Mouse (Mus musculus) thymus, adult 2 months (tissue): ENCODE results near the gene Dusp1. TPM values are rescaled to one million over a fixed set of nuclear protein-coding genes. Genes with fewer than 3 reads are reported as not detected.

Experiments
- DNase-seq: peaks from one replicate; pipeline ENCODE4 v3.0.0; 2021
- H3K27ac ChIP-seq: fragments of 200-500 bp; 2 replicates; pipeline ENCODE4 v1.5.1; 2012; ENCODE audit warnings: low read length, control low read depth; ENCODE audit not compliant: control insufficient read depth, insufficient read depth
- H3K27me3 ChIP-seq: fragments of 200-500 bp; 2 replicates; pipeline ENCODE4 v1.6.1; 2012; ENCODE audit warnings: mild to moderate bottlenecking, low read length, moderate library complexity, mixed read lengths; ENCODE audit not compliant: control insufficient read depth, insufficient read depth
- H3K36me3 ChIP-seq: fragments of 200-500 bp; 2 replicates; pipeline ENCODE4 v1.6.1; 2012; ENCODE audit warnings: mild to moderate bottlenecking, low read length, moderate library complexity; ENCODE audit not compliant: control insufficient read depth, insufficient read depth
- H3K4me1 ChIP-seq: fragments of 200-500 bp; replicated peaks from 2 replicates; pipeline ENCODE4 v1.6.1; 2012; ENCODE audit warnings: low read length; ENCODE audit not compliant: control insufficient read depth, insufficient read depth
- H3K4me3 ChIP-seq: fragments of 200-500 bp; 2 replicates; pipeline ENCODE4 v1.5.1; 2012; ENCODE audit warnings: mild to moderate bottlenecking, low read length, control low read depth, moderate library complexity; ENCODE audit not compliant: control insufficient read depth, insufficient read depth
- CTCF ChIP-seq: fragments of 200-500 bp; IDR thresholded peaks from 2 replicates; pipeline ENCODE4 v1.5.1; 2012; ENCODE audit warnings: mild to moderate bottlenecking, control low read depth, low read length, moderate library complexity, borderline replicate concordance; ENCODE audit not compliant: control insufficient read depth, poor library complexity, insufficient read depth; ENCODE audit errors: extremely low read depth
- POLR2A ChIP-seq: fragments of 200-500 bp; IDR thresholded peaks from 2 replicates; pipeline ENCODE4 v1.6.1; 2012; ENCODE audit warnings: mild to moderate bottlenecking, low read length, control low read depth, moderate library complexity; ENCODE audit not compliant: control insufficient read depth, poor library complexity, insufficient read depth; ENCODE audit errors: extremely low read depth
- WGBS: fragments of 180-500 bp; shearing (Covaris S2); methylation state at CpG from one replicate; pipeline ENCODE4 v1.1.7; 2018; 5-methylcytosine and 5-hydroxymethylcytosine counted together
- polyA plus RNA-seq: library from polyadenylated mRNA; depleted of rRNA; stranded (reverse); fragments of >200 nt; gene quantifications from 2 replicates; pipeline ENCODE4 v1.2.3, GENCODE M21; 2012

The Dusp1 gene
- polyA plus RNA-seq, 1 experiment = 59.3 TPM

DNA sequence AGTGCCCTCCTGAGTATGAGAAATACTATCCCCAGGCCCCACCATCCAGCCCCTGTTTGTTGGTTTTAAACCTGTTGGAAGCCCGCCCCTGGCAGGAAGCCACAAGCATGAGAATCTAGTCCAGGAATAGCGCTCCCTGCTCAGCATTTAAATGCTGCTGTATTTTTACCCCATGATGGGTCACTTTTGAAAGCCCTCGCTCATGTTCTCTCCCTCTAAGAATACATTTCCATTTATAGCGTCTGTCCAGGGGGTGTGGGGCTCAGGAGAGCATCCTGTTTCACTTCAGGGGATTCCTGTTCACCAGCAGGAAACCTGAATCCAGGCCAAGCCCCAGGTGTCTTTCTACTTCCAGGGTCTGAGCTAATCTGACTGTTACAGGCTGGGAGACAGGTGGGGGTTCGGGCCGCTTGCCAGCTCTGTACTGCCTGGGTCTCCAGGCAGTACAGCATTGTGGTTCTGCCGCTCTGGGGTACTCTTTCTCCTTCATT is 34.3 kb upstream of the Dusp1 start:
- H3K36me3 ChIP-seq = no peaks in the 10 kb centered on the region
- 44% methylated on average over 7 of the region's 7 CpGs for WGBS

DNA sequence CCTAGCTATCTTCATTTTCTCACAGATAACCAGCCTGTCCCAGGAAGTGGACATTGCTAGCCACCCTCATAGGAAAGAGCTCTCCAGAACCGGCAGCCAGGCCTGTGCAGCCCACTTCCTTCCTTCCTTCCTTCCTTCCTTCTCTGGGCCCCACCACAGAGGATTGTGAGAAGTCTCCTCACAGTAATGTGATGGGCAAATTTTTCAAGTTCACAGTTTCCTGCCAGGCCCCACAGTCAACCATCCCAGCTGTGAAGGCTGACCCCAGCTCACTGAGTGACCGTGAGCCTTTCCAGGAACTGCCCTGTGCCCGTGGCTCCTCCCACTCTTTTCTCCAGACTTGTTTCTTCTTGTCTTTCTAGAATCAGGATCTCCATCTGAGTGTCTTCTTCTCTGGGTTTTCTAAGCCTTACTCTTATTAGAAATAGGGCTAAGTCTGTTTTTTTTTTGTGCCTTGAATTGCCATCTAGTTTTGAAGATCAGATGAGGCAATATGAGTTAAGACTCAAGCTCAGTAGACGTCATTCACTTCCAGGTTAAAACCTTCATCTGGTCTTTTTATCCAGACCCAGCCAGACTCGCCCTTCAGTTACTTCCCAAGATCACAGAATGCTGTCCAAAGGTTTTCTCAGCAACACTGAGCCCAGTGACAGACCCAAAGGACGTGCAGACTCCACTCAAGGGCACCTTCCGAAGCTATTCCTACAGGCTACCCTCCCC is 33.7 kb upstream of the Dusp1 start:
- Histone ChIP-seq H3K4me1 (peaks cover 60% of the 10 kb centered on the region), H3K27me3 (no peaks in the 10 kb centered on the region), H3K4me3 (no peak overlapping the region), H3K36me3 (no peaks in the 10 kb centered on the region), H3K27ac (peak overlapping the region; percentile 68)
- no peak for DNase-seq
- 50% methylated on average over 7 of the region's 7 CpGs for WGBS
- TF ChIP-seq CTCF (no peak), POLR2A (no peak)

More for the DNA sequence above, 34.3 kb upstream of the Dusp1 start:
- no peaks in the 10 kb centered on the region for H3K27me3 ChIP-seq
- peak overlapping the region; percentile 45 for H3K27ac ChIP-seq
- peaks cover 63% of the 10 kb centered on the region for H3K4me1 ChIP-seq
- no peak for DNase-seq
- H3K4me3 ChIP-seq = no peak overlapping the region
- TF ChIP-seq POLR2A (no peak), CTCF (no peak)

DNA sequence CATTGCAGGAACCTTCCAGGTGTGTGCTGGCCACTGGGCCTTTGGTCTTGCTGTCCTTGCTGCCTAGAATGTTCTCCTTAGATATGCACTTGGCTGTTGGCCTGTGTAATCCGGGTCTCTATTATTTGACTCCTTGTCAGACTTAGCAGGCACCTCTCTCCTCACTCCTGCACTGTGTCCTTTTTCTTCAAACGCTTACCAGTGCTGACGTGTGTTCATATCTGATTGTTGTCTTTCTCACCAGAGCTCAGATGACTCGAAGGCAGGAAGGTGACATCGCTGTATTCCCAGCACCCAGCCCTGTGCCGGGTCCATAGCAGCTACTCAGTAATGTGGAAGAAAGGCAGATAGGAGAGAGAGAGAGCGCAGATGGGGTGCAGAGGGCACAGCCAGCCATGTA is 33.0 kb upstream of the Dusp1 start:
- H3K4me1 ChIP-seq = peaks cover 60% of the 10 kb centered on the region
- no peak for DNase-seq
- 79% methylated on average over 7 of the region's 7 CpGs for WGBS
- H3K27ac ChIP-seq = peak overlapping the region; percentile 68
- no peaks in the 10 kb centered on the region for H3K27me3 ChIP-seq
- H3K4me3 ChIP-seq = no peak overlapping the region
- no peaks in the 10 kb centered on the region for H3K36me3 ChIP-seq
- TF ChIP-seq CTCF = no peak
- no peak for TF ChIP-seq POLR2A

DNA sequence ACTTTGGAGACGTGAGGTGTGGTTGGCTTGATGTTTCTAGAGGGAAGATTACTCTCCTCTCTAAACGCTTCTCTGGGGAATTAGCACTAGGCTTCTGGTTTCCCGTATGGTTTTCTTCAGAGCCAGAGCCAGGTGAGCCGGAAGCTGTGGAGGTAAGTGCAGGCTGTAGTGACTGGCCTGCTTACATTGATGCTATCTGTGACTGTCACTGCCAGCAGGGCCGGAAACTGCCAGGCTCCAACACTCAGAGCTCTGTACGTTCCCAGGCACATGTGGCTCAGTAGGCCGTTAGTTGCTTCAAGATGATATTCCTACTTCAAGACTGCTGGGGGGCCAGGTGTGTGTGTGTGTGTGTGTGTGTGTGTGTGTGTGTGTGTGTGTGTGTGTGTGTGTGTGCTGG is 32.2 kb upstream of the Dusp1 start:
- DNase-seq = no peak
- peak overlapping the region; percentile 68 for H3K27ac ChIP-seq
- TF ChIP-seq CTCF (no peak), POLR2A (no peak)
- 84% methylated on average over 7 of the region's 7 CpGs for WGBS
- no peaks in the 10 kb centered on the region for H3K27me3 ChIP-seq
- peaks cover 55% of the 10 kb centered on the region for H3K4me1 ChIP-seq
- H3K4me3 ChIP-seq = no peak overlapping the region
- no peaks in the 10 kb centered on the region for H3K36me3 ChIP-seq

DNA sequence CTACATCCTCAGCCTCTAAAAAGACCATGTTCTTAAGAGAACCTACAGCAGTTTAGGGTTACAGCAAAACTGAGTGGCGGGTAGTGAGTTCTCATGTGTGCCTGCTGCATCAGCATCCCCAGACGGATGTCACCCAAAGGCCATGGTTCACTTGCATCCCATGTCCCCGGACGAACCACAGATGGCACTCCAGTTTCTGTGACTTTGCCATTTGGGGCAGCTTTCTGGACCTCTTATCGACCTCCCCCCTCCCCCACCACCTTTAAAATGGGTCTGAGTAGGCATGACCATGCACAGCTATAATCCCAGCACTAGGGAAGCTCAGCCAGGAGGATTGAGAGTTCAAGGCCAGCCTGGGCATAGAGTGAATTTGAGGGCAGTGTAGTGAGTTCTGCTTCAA is 31.3 kb upstream of the Dusp1 start:
- no peaks in the 10 kb centered on the region for H3K27me3 ChIP-seq
- TF ChIP-seq CTCF (no peak), POLR2A (no peak)
- 93% methylated on average over 5 of the region's 5 CpGs for WGBS
- H3K36me3 ChIP-seq = no peaks in the 10 kb centered on the region
- peaks cover 51% of the 10 kb centered on the region for H3K4me1 ChIP-seq
- no peak overlapping the region; the same call in 1 of the 2 replicates for H3K27ac ChIP-seq
- DNase-seq = no peak
- no peak overlapping the region for H3K4me3 ChIP-seq

DNA sequence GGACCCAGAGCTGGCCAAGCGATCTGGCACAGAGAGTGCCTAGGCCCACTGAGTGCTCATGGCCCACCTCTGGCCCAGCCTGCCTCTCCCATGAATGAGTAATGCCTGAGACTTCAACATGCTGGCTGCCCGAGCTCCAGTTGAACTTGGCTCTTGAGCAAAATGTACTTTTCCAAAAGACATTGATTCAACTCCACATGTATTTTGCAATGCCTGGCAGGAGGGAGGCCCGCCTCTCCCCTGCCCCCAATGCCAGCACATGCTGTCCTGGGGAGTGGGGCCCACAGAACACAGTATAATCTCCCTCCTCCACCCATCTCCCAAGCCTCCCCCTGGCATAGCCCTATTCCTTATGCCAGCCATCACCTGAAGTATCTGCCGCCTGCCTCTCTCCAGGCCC is 30.6 kb upstream of the Dusp1 start:
- 89% methylated on average over 4 of the region's 4 CpGs for WGBS
- no peak for DNase-seq

DNA sequence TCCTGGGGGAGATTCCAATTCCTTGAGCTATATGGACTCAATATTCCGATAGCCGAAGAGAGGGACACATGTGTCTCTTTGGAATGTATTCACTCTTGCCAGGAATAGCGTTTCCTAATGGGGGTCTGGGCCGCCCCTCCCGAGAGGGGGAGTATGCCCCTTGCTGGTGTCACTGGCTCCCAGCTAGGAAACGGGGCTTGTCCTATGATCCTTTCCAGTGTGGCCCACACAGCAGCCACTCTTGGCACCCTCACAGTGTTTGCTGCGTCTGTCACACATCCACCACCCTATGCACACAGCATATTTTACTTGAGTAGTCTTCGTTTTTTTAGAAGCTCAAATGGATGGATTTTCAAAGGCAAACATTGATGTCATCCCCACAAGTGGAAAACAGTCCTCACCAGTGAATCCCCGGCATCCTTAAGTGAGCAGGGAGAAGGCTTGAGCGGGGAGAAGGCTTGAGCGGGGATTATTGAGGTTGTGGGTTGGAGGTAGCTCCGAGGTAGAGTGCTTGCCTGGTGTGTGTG is 26.1 kb upstream of the Dusp1 start:
- peaks cover 9% of the 10 kb centered on the region for H3K4me1 ChIP-seq
- H3K27ac ChIP-seq = no peak overlapping the region
- H3K36me3 ChIP-seq = no peaks in the 10 kb centered on the region
- WGBS = 96% methylated on average over 12 of the region's 12 CpGs
- no peak for DNase-seq
- TF ChIP-seq CTCF = no peak
- no peak for TF ChIP-seq POLR2A
- no peaks in the 10 kb centered on the region for H3K27me3 ChIP-seq
- H3K4me3 ChIP-seq = no peak overlapping the region

More for the DNA sequence above, 30.6 kb upstream of the Dusp1 start:
- Histone ChIP-seq H3K4me1 (peaks cover 47% of the 10 kb centered on the region), H3K4me3 (no peak overlapping the region), H3K27me3 (no peaks in the 10 kb centered on the region), H3K36me3 (no peaks in the 10 kb centered on the region), H3K27ac (no peak overlapping the region)
- no peak for TF ChIP-seq POLR2A
- no peak for TF ChIP-seq CTCF
